Mouse (Mus musculus) heart, embryonic 16.5 days (tissue): Measurements from ENCODE around the gene Fancd2. TPM values are rescaled to one million over a fixed set of nuclear protein-coding genes. Genes with fewer than 3 reads are reported as not detected.

Source experiments
- ATAC-seq: fragments of 200-750 bp; cut with Nextera tagmentation; replicated peaks from 2 replicates; pipeline ENCODE4 v1.8.0; 2017; ENCODE audit warnings: moderate number of reproducible peaks; ENCODE audit not compliant: insufficient read depth, low FRiP score; ENCODE audit errors: extremely low read depth
- H3K27ac ChIP-seq: fragments of 300-500 bp; sonication (generic); 2 replicates; pipeline ENCODE4 v1.5.1; 2014; ENCODE audit warnings: mild to moderate bottlenecking, low read length, control low read depth, moderate library complexity
- H3K27me3 ChIP-seq: fragments of 300-500 bp; sonication (generic); 2 replicates; pipeline ENCODE4 v1.6.1; 2014; ENCODE audit warnings: low read length, mixed read lengths; ENCODE audit not compliant: control insufficient read depth, insufficient read depth
- H3K36me3 ChIP-seq: fragments of 300-500 bp; sonication (generic); 2 replicates; pipeline ENCODE4 v1.6.1; 2014; ENCODE audit not compliant: control insufficient read depth, insufficient read depth
- H3K4me1 ChIP-seq: fragments of 300-500 bp; sonication (generic); 2 replicates; pipeline ENCODE4 v1.6.1; 2014; ENCODE audit warnings: low read length, mixed read lengths; ENCODE audit not compliant: control insufficient read depth, insufficient read depth
- H3K4me2 ChIP-seq: fragments of 300-500 bp; sonication (generic); 2 replicates; pipeline ENCODE4 v1.6.1; 2014; ENCODE audit warnings: low read depth, mild to moderate bottlenecking, control low read depth, low read length
- H3K4me3 ChIP-seq: fragments of 300-500 bp; sonication (generic); 2 replicates; pipeline ENCODE4 v1.5.1; 2014; ENCODE audit warnings: mild to moderate bottlenecking, control low read depth, low read length
- H3K9ac ChIP-seq: fragments of 300-500 bp; sonication (generic); 2 replicates; pipeline ENCODE4 v1.6.1; 2014; ENCODE audit warnings: low read length, control low read depth
- H3K9me3 ChIP-seq: fragments of 300-500 bp; sonication (generic); replicated peaks from 2 replicates; pipeline ENCODE4 v1.6.1; 2016; ENCODE audit warnings: low read length; ENCODE audit not compliant: control insufficient read depth
- WGBS: fragments of 180-500 bp; shearing (Covaris S2); extraction: QIAGEN DNeasy Blood & Tissue Kit; methylation state at CpG from one replicate; pipeline ENCODE4 v1.1.7; 2014; 5-methylcytosine and 5-hydroxymethylcytosine counted together
- polyA plus RNA-seq: library from polyadenylated mRNA; unstranded; fragments of >200 nt; fragmentation: Nextera tagmentation; extraction: Ambion mirVana; gene quantifications from 2 replicates; pipeline ENCODE4 v1.2.1, GENCODE M21; 2015

Fancd2 gene
- polyA plus RNA-seq, 1 experiment from 2014 or later = 8.4 TPM

DNA sequence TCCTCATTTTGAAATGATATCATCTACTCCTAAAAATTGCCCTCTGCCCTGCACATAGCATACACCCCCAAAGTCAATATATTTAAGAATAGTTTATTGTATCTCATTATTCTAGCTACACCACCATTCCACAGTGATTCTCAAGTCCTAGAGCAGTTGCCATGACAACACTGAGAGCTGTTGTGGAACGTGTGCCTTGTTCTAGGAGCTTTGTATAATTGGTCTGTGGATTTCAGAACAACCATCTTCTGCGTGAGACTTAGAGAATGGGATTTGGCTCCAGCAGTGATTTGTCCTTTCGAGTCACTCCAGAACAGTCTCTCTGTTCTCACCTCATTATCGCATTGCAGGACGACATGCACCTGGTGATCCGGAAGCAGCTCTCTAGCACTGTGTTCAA lies 28.3 kb downstream of the Fancd2 start:
- ATAC-seq = no peak
- 84% methylated on average over 6 of the region's 6 CpGs for WGBS
- Histone ChIP-seq H3K27me3 (no peaks in the 10 kb centered on the region), H3K4me3 (no peak overlapping the region), H3K9me3 (no peaks in the 10 kb centered on the region), H3K4me1 (no peaks in the 10 kb centered on the region), H3K27ac (no peak overlapping the region), H3K4me2 (no peak overlapping the region), H3K9ac (no peak overlapping the region), H3K36me3 (0 out of 2 replicates have a peak, but pooled peaks cover 5% of the 10 kb centered on the region)

DNA sequence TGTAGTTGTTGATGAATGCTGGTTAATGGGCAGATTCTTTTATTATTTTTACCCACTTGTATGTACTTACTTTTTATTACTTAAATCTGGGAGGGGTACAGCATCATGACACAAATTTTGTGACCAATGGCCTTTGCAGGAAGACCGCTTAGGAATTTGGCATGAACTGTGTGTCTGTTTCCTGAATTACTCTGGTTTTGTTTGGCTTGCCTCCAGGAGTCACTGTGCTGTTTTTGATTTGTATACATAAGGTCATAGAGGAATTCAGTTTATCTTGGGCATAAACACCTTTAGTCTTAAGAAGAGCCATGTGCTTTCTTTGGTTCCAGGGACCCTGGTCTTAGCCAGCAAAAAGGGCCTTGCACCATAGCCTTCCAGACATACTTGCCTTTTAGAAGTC lies 33.1 kb downstream of the Fancd2 start:
- WGBS = 55% methylated on average over 1 of the region's 1 CpGs
- Histone ChIP-seq H3K9ac (no peak overlapping the region), H3K9me3 (no peaks in the 10 kb centered on the region), H3K4me3 (no peak overlapping the region), H3K4me1 (no peaks in the 10 kb centered on the region), H3K36me3 (peaks cover 10% of the 10 kb centered on the region), H3K27ac (no peak overlapping the region), H3K27me3 (no peaks in the 10 kb centered on the region), H3K4me2 (no peak overlapping the region)
- ATAC-seq = no peak

DNA sequence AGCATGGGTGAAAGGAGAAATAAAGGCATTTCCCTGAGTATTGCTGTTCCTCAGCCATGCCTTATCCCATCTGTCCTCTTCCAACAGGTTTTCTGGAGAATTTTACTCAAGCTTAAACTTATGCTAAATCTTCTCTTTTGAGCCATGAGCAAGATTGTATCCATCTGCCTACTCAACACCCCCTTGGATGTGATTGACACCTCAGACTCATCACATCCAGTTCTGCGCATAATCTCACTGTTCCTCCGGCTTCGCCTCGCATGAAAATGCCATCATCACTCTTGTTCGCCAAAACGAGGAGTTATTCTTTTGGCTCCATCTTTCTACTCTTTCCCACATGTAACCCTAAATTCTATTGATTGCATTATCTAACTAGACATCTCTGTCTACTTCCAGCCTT lies 44.6 kb downstream of the Fancd2 start:
- Histone ChIP-seq H3K36me3 (peaks cover 7% of the 10 kb centered on the region; the same call in 1 of the 2 replicates), H3K9me3 (no peaks in the 10 kb centered on the region), H3K4me3 (no peak overlapping the region), H3K27me3 (no peaks in the 10 kb centered on the region), H3K4me1 (no peaks in the 10 kb centered on the region), H3K27ac (no peak overlapping the region), H3K4me2 (no peak overlapping the region), H3K9ac (no peak overlapping the region)
- 95% methylated on average over 6 of the region's 6 CpGs for WGBS
- ATAC-seq = no peak

DNA sequence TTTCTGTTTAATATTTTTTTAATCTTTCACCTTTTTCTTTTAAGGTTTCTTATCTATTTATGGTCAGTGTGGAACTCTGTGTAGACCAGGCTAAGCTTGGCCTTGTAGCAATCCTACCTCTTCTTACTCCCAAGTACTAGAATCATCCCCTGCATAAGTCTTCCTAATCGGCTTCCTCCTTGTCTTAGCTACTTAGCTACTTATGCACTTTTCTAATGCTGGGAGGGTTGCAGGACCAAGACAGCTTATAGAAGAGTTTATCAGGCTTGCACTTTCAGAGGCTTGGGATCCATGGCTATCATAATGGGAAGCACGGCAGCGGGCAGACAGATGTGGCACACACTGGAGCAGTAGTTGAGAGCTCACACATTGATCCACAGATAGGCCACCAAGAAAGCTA lies 47.8 kb downstream of the Fancd2 start:
- Histone ChIP-seq H3K9ac (no peak overlapping the region), H3K27ac (no peak overlapping the region), H3K27me3 (no peaks in the 10 kb centered on the region), H3K9me3 (no peaks in the 10 kb centered on the region), H3K4me3 (no peak overlapping the region), H3K36me3 (peaks cover 5% of the 10 kb centered on the region; the same call in 1 of the 2 replicates), H3K4me1 (no peaks in the 10 kb centered on the region), H3K4me2 (no peak overlapping the region)
- no peak for ATAC-seq
- 91% methylated on average over 3 of the region's 3 CpGs for WGBS

DNA sequence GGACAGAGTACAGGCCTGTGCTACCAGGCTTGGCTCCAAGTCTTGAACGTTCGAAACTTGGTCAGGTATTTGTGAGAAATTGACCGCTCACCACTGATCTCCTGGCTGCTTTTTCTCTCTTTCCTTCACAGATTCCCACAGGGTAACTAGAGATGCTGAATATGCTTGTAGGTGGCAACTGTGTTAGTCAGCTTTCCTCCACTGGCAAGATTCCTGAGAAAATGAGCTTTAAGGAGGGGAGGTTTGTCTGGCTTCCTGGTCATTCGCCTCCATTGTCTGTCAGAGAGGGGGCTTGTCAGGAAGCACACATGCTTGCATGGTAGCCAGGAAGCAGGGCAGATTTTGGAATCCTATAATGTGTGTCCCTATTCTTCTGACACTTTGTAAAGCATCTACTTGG lies 51.5 kb downstream of the Fancd2 start:
- Histone ChIP-seq H3K27me3 (no peaks in the 10 kb centered on the region), H3K4me2 (no peak overlapping the region), H3K4me1 (no peaks in the 10 kb centered on the region), H3K9me3 (no peaks in the 10 kb centered on the region), H3K9ac (no peak overlapping the region), H3K4me3 (no peak overlapping the region), H3K36me3 (no peaks in the 10 kb centered on the region), H3K27ac (no peak overlapping the region)
- WGBS = 88% methylated on average over 4 of the region's 4 CpGs
- no peak for ATAC-seq

DNA sequence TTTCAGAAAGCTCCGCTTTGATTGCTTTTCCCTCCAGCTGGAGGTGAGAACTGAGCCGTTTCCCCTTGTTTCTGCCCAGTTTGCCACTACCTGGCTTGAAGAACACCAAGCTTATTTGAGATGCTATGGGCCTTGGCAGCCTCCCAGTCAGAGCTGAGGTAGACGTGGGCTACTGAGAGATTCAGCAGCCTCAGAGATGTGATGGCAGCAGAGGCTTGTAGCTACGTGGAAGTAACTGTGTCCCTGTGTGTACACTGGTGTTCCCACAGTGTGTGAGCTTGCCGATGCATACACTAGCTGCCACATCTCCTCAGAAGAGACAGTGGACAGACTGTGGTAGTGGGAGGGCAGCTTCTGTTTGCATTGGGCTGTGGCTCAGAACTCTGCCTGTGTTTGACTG lies 53.6 kb downstream of the Fancd2 start:
- no peaks in the 10 kb centered on the region for H3K36me3 ChIP-seq
- H3K9ac ChIP-seq = no peak overlapping the region
- ATAC-seq = no peak
- WGBS = 90% methylated on average over 5 of the region's 5 CpGs
- no peaks in the 10 kb centered on the region for H3K4me1 ChIP-seq
- H3K9me3 ChIP-seq = no peaks in the 10 kb centered on the region
- no peak overlapping the region for H3K4me3 ChIP-seq
- H3K27me3 ChIP-seq = no peaks in the 10 kb centered on the region
- H3K4me2 ChIP-seq = no peak overlapping the region
- H3K27ac ChIP-seq = no peak overlapping the region

DNA sequence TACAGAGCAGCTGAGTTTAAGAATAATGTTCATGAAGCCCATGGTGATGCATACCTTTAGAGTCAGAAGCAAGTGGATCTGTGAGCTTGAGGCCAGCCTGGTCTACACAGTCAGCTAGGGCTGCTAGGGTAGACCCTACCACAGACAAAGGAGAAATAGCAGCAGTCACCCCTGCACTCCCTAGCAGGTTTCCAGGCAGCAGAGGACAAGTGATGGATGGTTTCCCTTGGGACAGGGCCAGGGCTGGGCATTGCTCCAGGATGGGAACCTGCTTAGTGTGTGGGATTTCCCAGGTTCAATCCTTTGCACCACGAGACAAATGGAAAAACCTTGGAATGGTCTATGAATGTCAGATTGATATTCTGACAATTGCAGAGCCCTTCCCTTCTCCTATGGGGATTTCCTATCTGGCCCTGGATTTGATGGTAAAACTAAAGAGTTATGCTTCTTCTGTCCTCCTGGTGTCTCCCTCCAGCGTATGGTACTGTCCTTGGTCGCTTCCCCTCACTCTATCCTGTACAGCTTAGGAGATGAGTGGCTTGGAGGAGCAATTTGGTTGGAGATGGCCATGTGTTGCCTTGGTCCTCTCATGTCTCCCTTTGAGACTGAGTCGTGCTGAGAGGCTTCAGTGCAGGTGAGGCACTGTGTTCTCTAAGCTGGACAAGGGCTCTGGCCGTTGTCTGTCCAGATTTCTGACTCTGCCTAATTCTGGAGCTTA lies 55.1 kb downstream of the Fancd2 start:
- Histone ChIP-seq H3K4me1 (no peaks in the 10 kb centered on the region), H3K4me2 (no peak overlapping the region), H3K9me3 (no peaks in the 10 kb centered on the region), H3K4me3 (no peak overlapping the region), H3K27me3 (no peaks in the 10 kb centered on the region), H3K27ac (no peak overlapping the region), H3K36me3 (no peaks in the 10 kb centered on the region), H3K9ac (no peak overlapping the region)
- peak; percentile 60; the same call in 1 of the 2 replicates for ATAC-seq
- WGBS = 60% methylated on average over 5 of the region's 5 CpGs

DNA sequence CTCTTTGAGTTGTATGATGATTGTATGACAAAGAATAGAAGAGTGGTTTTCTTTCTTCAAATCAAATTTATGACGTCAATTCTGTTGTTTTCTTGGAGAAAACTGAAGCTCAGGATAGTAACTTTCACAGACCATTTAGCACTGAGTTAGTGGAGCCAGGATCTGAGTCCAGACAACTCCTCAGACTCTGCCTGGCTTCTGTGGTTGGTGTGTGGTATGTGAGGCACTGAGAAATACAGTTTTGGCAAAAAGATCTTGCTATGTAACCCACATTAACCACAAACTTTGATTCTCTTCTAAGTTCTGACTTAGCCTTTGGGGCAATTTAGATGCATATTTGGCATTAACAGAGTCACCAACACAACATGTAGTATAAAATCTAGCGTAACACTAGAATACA lies 61.2 kb downstream of the Fancd2 start:
- WGBS = 89% methylated on average over 2 of the region's 2 CpGs
- Histone ChIP-seq H3K9me3 (no peaks in the 10 kb centered on the region), H3K36me3 (no peaks in the 10 kb centered on the region), H3K27me3 (no peaks in the 10 kb centered on the region), H3K4me2 (no peak overlapping the region), H3K27ac (no peak overlapping the region), H3K9ac (no peak overlapping the region), H3K4me1 (no peaks in the 10 kb centered on the region), H3K4me3 (no peak overlapping the region)
- ATAC-seq = no peak

DNA sequence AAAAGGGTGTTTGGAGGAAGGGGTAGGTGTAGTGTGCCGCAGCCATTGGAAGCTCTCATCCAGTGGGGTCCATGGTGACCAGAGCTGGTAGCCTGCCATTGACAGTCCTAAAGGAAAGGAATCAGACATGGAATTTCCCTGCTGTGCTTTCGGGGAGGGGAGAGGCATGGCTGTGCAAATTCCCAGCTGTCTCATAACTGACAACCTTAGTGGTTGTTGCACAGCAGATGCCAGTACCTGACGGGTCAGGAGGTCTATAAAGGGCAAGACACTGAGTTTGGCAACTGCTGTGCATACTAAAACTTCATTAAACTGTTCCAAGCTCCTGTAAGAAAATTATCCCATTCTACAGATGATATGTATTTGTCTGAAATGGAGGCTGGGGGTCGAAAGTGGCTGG lies 66.5 kb downstream of the Fancd2 start:
- Histone ChIP-seq H3K27me3 (no peaks in the 10 kb centered on the region), H3K9me3 (no peaks in the 10 kb centered on the region), H3K4me1 (0 out of 2 replicates have a peak, but pooled peaks cover 2% of the 10 kb centered on the region), H3K27ac (no peak overlapping the region), H3K4me2 (no peak overlapping the region), H3K4me3 (no peak overlapping the region), H3K9ac (no peak overlapping the region), H3K36me3 (no peaks in the 10 kb centered on the region)
- no peak for ATAC-seq
- WGBS = 82% methylated on average over 4 of the region's 4 CpGs
